In the genomic region with DNA sequence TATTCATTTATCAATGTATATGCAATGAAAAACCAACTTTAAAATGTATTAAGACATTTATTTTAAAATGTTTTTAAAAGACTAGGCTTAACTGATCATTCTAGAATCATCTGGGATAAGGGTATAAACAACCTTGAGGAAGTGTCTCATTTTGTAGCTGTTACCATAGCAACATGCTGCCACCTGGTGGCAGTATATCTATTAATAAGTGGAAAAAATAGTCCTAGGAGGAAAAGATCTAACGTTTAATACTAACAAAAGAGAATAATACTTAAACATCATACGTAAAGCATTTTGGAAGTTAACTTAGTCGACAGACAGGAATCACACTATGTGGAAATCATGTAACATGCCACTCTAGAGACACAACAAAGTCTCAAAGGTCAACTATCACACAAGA, we compare ENCODE assay signal across 8 mouse cellular contexts. TPM values are rescaled to one million over a fixed set of nuclear protein-coding genes. Genes with fewer than 3 reads are reported as not detected.
DNase-seq lines count a peak whose midpoint lies in the region; ATAC-seq and TF ChIP-seq lines count a peak whose summit lies in the region.

No protein-coding gene starts in this region.

- peak; percentile 52 to 59 for DNase-seq in cerebellum, postnatal 14 days
- DNase-seq in cerebellum, adult 11-12 months: no peak
- peak in 1 of 2 experiments; percentile 25 for DNase-seq in layer of hippocampus, adult 2 months (ENCODE audit: low spot score in 2 of 2)
- DNase-seq in layer of hippocampus, postnatal 10 days (ENCODE audit: low spot score in 2 of 2): no peak
- peak; percentile 71 for DNase-seq in retina, embryonic 14.5 days (ENCODE audit: low spot score)

- peak overlapping the region; percentile 43 for H3K27ac ChIP-seq in layer of hippocampus, adult 2 months

- ATAC-seq in CD4-positive, CD25-positive, alpha-beta regulatory T cell, adult 4 months: peak; percentile 87
- ATAC-seq in erythroblast, adult 5-6 weeks (replicated peaks; ENCODE audit: low FRiP score, poor library complexity, severe bottlenecking): peak; percentile 78
- no peak for ATAC-seq in erythroid progenitor cell, adult 5-6 weeks (replicated peaks; ENCODE audit: low FRiP score, poor library complexity, severe bottlenecking)

- no peak overlapping the region for H3K4me3 ChIP-seq in layer of hippocampus, adult 2 months

- peak; percentile 80 for TF ChIP-seq CTCF in layer of hippocampus, adult 2 months (conservative IDR thresholded peaks at IDR 0.05)

RNA-seq across cellular contexts. Expression of a gene that starts 23.0 kb away (rescaled TPM):
- total RNA-seq in layer of hippocampus, adult 2 months (2021): 100 to 1,000 TPM in 1 of 2 experiments, 10 to 100 TPM in 1; 98.4 to 101 TPM
- total RNA-seq in layer of hippocampus, postnatal 10 days (2021): 10 to 100 TPM; 86.5 to 96.0 TPM
- polyA plus RNA-seq in CD4-positive, CD25-positive, alpha-beta regulatory T cell, adult 4 months (2017; shearing (Covaris generic)): 10 to 100 TPM; 65.6 to 66.1 TPM
- total RNA-seq in erythroblast, adult 5-6 weeks (2015; ENCODE audit: low replicate concordance): 9.2 and 10.0 TPM in 2 replicates
- 23.1 and 50.1 TPM in 2 replicates for total RNA-seq in erythroblast, adult 5-6 weeks (2017; ENCODE audit: low replicate concordance)
- 28.9 and 34.6 TPM in 2 replicates for total RNA-seq in erythroid progenitor cell, adult 5-6 weeks (2015; ENCODE audit: low replicate concordance)
- total RNA-seq in erythroid progenitor cell, adult 5-6 weeks (2017; ENCODE audit: low replicate concordance): 76.4 and 103 TPM in 2 replicates

Comparison
In these comparisons a context has a peak if more than half of its experiments do, and no peak if none do; other contexts are left out.
1. DNase-seq: peak in cerebellum, postnatal 14 days (2 of 2) and retina, embryonic 14.5 days (single experiment); none in cerebellum, adult 11-12 months (single experiment) and layer of hippocampus, postnatal 10 days (0 of 2).